Mouse (Mus musculus) olfactory bulb, adult 2 months (tissue): ENCODE results near the gene Otx2. TPM values are rescaled to one million over a fixed set of nuclear protein-coding genes. Genes with fewer than 3 reads are reported as not detected.

Experiments
- H3K27ac ChIP-seq: fragments of 200-500 bp; 2 replicates; pipeline ENCODE4 v1.5.1; 2012; ENCODE audit warnings: low read depth, low read length; ENCODE audit not compliant: insufficient read depth
- H3K4me1 ChIP-seq: fragments of 200-500 bp; 2 replicates; pipeline ENCODE4 v1.6.1; 2012; ENCODE audit warnings: low read length; ENCODE audit not compliant: control insufficient read depth, insufficient read depth
- H3K4me3 ChIP-seq: fragments of 200-500 bp; 2 replicates; pipeline ENCODE4 v1.5.1; 2012; ENCODE audit warnings: mild to moderate bottlenecking, low read depth, low read length, moderate library complexity; ENCODE audit not compliant: insufficient read depth
- CTCF ChIP-seq: fragments of 200-500 bp; IDR thresholded peaks from 2 replicates; pipeline ENCODE4 v1.5.1; 2012; ENCODE audit warnings: low read depth, mild to moderate bottlenecking, low read length, moderate library complexity; ENCODE audit not compliant: insufficient read depth
- POLR2A ChIP-seq: fragments of 200-500 bp; IDR thresholded peaks from 2 replicates; pipeline ENCODE4 v1.6.1; 2012; ENCODE audit warnings: mild to moderate bottlenecking, low read depth, low read length, moderate library complexity; ENCODE audit not compliant: insufficient read depth
- WGBS: fragments of 180-500 bp; shearing (Covaris S2); methylation state at CpG from one replicate; pipeline ENCODE4 v1.1.7; 2018; 5-methylcytosine and 5-hydroxymethylcytosine counted together
- polyA plus RNA-seq: library from polyadenylated mRNA; stranded (reverse); fragments of >200 nt; gene quantifications from 2 replicates; pipeline ENCODE4 v1.2.4, GENCODE M21; 2012; ENCODE audit warnings: low replicate concordance; ENCODE audit not compliant: missing spikeins, insufficient read depth, insufficient read length

Otx2 gene
- polyA plus RNA-seq, 1 experiment = not detected

DNA sequence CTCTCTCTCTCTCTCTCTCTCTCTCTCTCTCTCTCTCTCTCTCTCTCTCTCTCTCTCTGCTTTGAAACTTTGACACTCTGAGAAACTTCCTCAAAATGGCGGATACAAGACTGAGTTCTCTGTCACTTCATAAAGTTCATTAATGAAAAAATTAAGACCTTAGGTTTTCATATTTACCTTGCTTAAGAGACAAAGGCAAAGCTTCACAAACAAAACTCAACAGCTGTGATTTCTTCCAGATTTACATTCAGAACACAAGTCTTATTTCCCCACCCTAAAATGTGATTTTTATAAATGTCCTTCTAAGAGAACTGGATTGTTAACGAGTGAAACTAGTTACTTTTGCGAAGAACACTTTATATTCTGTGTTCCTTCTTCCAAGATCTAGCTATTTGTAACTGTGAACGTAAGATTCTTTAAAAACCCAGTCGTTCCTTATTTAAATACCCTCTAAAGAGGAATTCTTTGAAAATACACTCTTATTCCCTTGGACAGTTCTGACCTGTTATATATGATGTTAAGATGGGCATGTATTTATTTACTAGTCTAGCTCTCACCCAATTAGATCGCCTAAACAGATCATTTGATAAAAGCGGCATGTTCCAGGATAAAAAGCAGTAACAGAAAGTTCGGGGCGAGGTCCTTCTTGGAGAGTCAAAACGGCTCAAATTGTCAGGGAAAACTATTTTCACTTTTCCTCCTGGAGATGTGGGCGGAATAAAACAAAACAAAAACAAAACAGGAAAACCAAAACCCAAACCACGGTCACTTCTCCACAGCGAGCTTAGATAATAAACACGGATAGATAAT lies 9.4 kb downstream of the Otx2 start:
- 0 out of 2 replicates have a peak, but pooled peaks cover 3% of the 10 kb centered on the region for H3K4me1 ChIP-seq
- no peak overlapping the region for H3K4me3 ChIP-seq
- TF ChIP-seq CTCF (no peak), POLR2A (no peak)
- 7% methylated on average over 14 of the region's 14 CpGs for WGBS
- H3K27ac ChIP-seq = no peak overlapping the region

DNA sequence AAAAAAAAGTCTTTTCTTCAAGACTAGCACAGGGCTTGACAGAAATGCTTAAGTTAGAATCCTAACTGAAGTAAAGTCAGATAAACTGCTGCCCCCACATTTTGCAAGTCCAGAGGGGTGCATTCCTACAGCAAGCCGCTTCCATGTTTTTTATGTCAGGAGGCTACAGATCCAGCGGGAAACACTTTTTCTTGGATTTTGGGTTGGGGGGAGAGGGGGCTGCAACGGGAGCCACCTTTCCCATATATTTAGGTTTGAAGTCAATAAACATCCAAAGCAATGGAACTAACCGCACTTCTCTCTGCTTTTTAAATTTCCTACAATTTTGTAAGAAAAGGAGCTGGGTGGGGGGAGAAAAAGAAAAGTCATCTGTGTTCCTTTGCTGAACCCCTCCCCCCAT lies 10.1 kb downstream of the Otx2 start:
- TF ChIP-seq CTCF = no peak
- WGBS = 9% methylated on average over 4 of the region's 4 CpGs
- H3K4me1 ChIP-seq = 0 out of 2 replicates have a peak, but pooled peaks cover 3% of the 10 kb centered on the region
- H3K27ac ChIP-seq = no peak overlapping the region
- no peak overlapping the region for H3K4me3 ChIP-seq

DNA sequence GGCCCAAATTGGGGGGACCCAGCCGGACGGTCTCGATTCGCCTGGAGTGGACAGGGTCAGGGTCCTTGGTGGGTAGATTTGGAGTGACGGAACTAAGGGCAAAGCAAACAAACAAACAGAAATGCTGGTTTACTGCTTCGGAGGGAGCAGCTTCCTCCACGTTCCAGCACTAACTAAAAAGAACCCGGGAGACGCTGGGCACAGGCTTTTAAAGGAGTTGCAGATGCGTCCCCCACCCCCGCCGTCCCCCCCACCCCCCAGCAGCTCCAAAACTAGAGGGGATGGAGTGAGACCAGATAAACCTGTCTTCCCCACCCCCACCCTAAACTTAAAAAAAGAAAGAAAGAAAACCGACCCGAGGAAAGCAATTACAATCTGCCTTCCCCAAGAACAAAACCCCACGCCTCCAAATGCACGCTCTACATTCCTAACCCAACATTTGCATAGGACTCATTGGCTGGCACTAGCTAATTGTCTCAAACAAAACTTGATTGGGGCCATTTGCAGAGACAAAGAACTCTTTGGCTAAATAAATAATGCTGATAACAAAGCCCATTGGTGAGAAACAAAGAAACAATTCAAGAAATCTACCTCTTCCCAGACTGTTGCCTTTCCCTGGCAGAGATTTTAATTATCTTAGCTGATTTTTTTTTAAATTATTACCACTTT lies 10.9 kb downstream of the Otx2 start:
- WGBS = 4% methylated on average over 16 of the region's 16 CpGs
- Histone ChIP-seq H3K4me3 (no peak overlapping the region), H3K27ac (no peak overlapping the region), H3K4me1 (0 out of 2 replicates have a peak, but pooled peaks cover 3% of the 10 kb centered on the region)
- no peak for TF ChIP-seq POLR2A
- no peak for TF ChIP-seq CTCF

DNA sequence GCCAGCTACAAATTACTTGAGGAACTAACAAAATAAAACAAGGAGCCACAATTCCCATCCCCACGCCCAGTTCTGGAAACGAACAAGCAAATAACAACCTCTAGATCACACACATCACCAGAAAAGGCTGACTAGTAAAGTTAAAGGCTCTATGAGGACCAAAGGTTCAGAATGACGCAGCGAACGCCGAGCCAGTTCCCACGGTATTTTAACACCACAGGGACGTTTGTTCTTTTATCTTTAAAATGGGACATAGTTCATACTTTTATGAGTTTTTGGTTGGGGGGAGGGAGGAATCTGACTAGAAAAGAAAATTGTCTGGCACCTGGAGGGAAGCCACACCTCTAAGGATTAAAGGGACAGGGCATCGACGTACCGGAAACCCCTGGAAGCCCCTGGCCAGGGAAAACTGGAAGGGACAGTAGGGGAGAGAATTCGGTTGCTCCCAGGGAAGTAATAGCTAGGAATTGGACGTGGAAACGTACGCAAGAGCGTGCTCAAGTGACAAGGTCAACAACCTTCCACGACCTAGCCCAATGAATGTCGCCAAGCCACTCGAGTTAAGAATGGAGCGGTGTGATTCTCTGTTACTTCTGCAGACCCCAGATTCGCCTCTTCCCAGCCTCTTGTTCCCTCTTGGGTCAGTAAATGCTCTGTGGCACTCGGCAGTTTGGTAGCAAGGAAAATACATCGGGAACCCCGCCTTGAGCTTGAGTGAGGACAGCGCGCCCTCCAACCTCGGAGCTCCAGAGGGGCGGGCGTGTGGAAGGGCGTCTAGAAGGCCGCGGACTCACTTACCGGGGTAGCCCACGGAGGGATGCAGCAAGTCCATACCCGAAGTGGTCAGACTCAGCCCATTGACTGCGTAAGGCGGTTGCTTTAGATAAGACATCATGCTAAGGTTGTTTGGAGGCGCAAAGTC lies 11.7 kb downstream of the Otx2 start:
- Histone ChIP-seq H3K4me3 (no peak overlapping the region), H3K27ac (no peak overlapping the region), H3K4me1 (0 out of 2 replicates have a peak, but pooled peaks cover 3% of the 10 kb centered on the region)
- 18% methylated on average over 38 of the region's 38 CpGs for WGBS
- TF ChIP-seq CTCF (no peak), POLR2A (no peak)

DNA sequence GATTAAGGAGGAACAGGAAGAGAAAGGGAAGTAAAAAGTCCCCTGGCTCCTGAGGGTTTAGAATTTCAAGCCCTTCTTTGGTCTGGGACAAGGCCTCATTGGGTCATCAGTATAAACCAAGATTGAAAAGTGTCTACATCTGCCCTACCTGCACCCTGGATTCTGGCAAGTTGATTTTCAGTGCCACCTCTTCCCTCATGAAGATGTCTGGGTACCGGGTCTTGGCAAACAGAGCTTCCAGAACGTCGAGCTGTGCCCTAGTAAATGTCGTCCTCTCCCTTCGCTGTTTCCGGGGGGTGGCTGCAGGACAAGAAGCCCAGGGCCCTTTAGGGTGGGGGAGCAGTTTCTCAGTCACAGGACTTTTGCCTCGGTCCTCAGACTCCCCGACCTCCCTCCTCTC lies 12.5 kb downstream of the Otx2 start:
- 0 out of 2 replicates have a peak, but pooled peaks cover 3% of the 10 kb centered on the region for H3K4me1 ChIP-seq
- no peak overlapping the region for H3K4me3 ChIP-seq
- TF ChIP-seq POLR2A = no peak
- no peak for TF ChIP-seq CTCF
- 54% methylated on average over 8 of the region's 8 CpGs for WGBS
- H3K27ac ChIP-seq = no peak overlapping the region

DNA sequence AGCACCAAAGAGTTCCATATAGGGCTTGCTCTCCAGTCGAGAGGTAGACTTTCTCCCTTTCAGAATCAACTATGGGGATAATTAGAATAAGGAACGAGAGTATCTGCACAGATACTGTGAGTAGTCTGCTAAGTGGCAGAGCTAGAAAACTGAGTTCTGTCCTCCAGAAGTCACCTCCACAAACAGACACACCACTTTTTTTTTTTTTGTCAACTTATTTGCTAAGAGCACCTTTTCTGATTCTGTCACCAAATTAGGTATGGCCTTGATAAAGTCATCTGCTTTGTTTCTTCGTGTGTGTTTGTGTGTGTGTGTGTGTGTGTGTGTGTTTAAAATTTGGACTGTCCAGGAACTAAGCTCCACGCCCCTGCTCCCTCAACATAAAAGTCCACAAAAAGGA lies 13.0 kb downstream of the Otx2 start:
- 0 out of 2 replicates have a peak, but pooled peaks cover 3% of the 10 kb centered on the region for H3K4me1 ChIP-seq
- H3K4me3 ChIP-seq = no peak overlapping the region
- H3K27ac ChIP-seq = no peak overlapping the region
- WGBS = 84% methylated on average over 4 of the region's 4 CpGs
- no peak for TF ChIP-seq CTCF

DNA sequence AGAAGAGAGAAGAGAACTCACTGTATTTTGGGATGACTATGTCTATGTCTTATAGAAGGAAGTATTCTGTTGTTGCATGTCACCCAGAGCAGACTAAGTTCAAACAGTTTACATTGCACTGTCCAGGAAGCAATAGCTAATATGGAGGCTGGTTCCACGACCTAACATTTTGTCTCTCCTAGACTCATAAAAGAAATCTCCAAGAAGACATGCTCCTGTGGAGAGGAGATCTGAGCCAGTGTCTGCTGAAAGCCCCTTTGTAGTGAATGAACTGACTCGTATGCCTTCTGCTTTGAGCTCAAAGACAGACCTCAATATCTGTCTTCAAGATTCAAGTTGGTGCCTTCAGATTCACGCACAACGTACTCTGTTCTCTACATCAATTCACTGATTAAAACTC lies 14.0 kb downstream of the Otx2 start:
- no peaks in the 10 kb centered on the region for H3K4me1 ChIP-seq
- WGBS = 75% methylated on average over 4 of the region's 4 CpGs
- H3K27ac ChIP-seq = no peak overlapping the region
- TF ChIP-seq POLR2A (no peak), CTCF (no peak)
- no peak overlapping the region for H3K4me3 ChIP-seq

DNA sequence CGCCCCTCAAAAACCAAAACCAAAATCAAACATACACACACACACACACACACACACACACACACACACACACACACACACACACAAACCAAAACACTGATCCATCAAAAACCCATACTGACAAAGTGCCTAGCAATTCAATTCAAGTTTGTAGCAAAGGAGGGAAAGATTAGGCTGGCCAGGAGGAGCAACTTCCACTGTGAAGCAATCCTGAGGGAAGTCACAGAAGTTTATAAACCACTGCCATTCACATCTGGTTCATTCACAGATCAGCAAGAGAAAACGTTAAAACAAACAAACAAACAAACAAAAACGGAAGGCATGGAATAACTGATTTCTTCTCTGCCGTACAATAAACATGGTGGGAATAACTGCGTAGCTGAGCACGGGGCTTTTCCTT lies 16.4 kb downstream of the Otx2 start:
- no peaks in the 10 kb centered on the region for H3K4me1 ChIP-seq
- whole genome bisulfite sequencing = 86% methylated on average over 6 of the region's 6 CpGs
- TF ChIP-seq POLR2A (no peak), CTCF (no peak)
- H3K4me3 ChIP-seq = no peak overlapping the region
- H3K27ac ChIP-seq = no peak overlapping the region

DNA sequence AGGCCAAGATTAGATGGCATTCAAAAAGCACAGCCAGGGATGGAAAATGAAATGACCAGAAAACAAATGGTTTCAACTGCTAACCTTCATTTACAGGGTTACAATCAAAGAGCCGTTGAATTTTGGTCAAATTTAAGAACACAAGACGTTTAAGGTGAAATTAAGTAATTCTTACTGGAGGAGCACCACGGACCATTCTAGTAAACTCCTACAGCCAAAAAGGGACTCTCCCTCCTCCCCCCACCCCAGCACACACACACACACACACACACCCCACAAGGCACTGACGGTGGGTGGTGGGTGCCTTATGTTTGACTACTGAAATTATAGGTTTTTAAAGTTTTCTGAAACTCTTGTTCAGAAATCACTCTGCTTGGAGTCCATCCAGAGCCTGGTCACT lies 16.9 kb downstream of the Otx2 start:
- Histone ChIP-seq H3K4me3 (no peak overlapping the region), H3K4me1 (0 out of 2 replicates have a peak, but pooled peaks cover under 1% of the 10 kb centered on the region), H3K27ac (no peak overlapping the region)
- TF ChIP-seq POLR2A (no peak), CTCF (no peak)
- 80% methylated on average over 4 of the region's 4 CpGs for WGBS
